Mouse (Mus musculus): ENCODE measurements around the gene Fkbp5. TPM values are rescaled to one million over a fixed set of nuclear protein-coding genes. Genes with fewer than 3 reads are reported as not detected.

The Fkbp5 gene
- polyA plus RNA-seq, 1 experiment from 2014 or later: 35.0 TPM

GRCm38 (mm10) chr17:28522623-28523354, 5.5 kb upstream of the Fkbp5 start:
- peak overlapping the region; percentile 58 for H3K9ac ChIP-seq
- no peaks in the 10 kb centered on the region for H3K36me3 ChIP-seq
- peak overlapping the region; percentile 93 for H3K27ac ChIP-seq
- under 1% methylated on average over 65 of the region's 66 CpGs for WGBS
- H3K9me3 ChIP-seq (replicated peaks): no peaks in the 10 kb centered on the region
- peak; percentile 74 for ATAC-seq (replicated peaks; ENCODE audit: low FRiP score)
- H3K4me3 ChIP-seq (replicated peaks): peak overlapping the region; percentile 69
- peaks cover 9% of the 10 kb centered on the region; the same call in 1 of the 2 replicates for H3K27me3 ChIP-seq
- peak overlapping the region; percentile 98 for H3K4me2 ChIP-seq
- peaks cover 47% of the 10 kb centered on the region for H3K4me1 ChIP-seq

- no peak for ATAC-seq (replicated peaks; ENCODE audit: low FRiP score)
- no peaks in the 10 kb centered on the region for H3K36me3 ChIP-seq
- peak overlapping the region; percentile 98 for H3K4me2 ChIP-seq
- no peaks in the 10 kb centered on the region for H3K9me3 ChIP-seq (replicated peaks)
- peaks cover 48% of the 10 kb centered on the region for H3K4me1 ChIP-seq
- WGBS: 34% methylated on average over 6 of the region's 6 CpGs
- 0 out of 2 replicates have a peak overlapping the region, but pooled peaks have one; percentile 93 for H3K27ac ChIP-seq
- H3K27me3 ChIP-seq: peaks cover 9% of the 10 kb centered on the region; the same call in 1 of the 2 replicates
- H3K4me3 ChIP-seq (replicated peaks): peak overlapping the region; percentile 69
- no peak overlapping the region for H3K9ac ChIP-seq
Observed at GRCm38 (mm10) chr17:28521920-28522319, 4.6 kb upstream of the Fkbp5 start.

DNA sequence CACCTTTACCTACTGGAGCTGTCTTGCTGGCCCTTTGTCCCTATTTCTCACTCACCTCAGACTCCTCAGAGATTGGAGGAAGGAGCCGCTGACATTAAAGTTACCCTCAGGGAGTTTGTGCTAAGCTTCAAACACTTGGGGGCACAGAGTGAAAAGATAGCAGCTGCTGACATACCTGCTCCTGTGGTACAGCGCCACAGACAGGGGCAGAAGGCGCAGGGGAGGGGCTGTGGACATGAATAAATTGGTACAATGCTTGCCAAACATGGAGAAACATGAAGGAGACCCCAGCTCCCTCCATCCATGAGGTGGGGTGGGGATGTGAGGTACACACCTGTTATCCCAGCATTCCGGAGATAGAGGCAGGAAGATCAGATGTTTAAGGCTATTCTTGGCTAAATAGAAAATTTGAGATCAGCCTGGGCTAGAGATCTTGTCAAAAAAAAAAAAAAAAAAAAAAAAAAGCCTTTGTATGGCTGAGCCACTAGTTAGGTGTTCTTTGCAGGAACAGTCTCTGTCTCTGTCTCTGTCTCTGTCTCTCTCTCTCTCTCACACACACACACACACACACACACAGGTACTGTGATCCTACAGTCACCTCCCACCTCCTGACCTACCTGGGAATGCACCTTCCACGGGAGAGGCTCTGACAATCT, 3.9 kb upstream of the Fkbp5 start:
- Histone ChIP-seq H3K4me2 (no peak overlapping the region), H3K4me3 (replicated peaks) (no peak overlapping the region), H3K27me3 (peaks cover 9% of the 10 kb centered on the region; the same call in 1 of the 2 replicates), H3K9ac (no peak overlapping the region), H3K4me1 (peaks cover 51% of the 10 kb centered on the region), H3K27ac (no peak overlapping the region), H3K36me3 (no peaks in the 10 kb centered on the region), H3K9me3 (replicated peaks) (no peaks in the 10 kb centered on the region)
- no peak for ATAC-seq (replicated peaks; ENCODE audit: low FRiP score)
- 61% methylated on average over 5 of the region's 5 CpGs for WGBS

- Histone ChIP-seq H3K27me3 (peaks cover 9% of the 10 kb centered on the region; the same call in 1 of the 2 replicates), H3K27ac (no peak overlapping the region), H3K9ac (no peak overlapping the region), H3K4me2 (no peak overlapping the region), H3K36me3 (no peaks in the 10 kb centered on the region), H3K9me3 (replicated peaks) (no peaks in the 10 kb centered on the region), H3K4me1 (peaks cover 55% of the 10 kb centered on the region), H3K4me3 (replicated peaks) (no peak overlapping the region)
- 80% methylated on average over 4 of the region's 4 CpGs for WGBS
- no peak for ATAC-seq (replicated peaks; ENCODE audit: low FRiP score)
Observed at GRCm38 (mm10) chr17:28520561-28520960, 3.2 kb upstream of the Fkbp5 start.

DNA sequence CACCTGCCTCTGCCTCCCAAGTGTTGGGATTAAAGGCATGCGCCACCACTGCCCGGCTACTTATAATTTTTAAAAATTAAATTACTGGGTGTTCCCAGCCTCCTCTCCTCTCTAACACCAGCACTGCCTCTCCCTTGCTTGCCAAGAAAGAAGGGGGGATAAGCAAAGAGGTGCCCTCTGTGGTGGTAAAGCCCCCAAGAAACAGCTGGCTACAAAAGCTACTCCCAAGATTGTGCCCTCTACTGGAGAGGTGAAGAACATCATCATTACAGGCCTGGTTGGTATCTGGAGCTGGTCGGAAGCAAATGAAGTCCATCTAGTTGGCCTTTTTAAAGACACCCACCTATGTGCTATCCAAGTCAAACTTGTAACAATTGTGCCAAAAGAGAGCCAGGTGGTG, 2.5 kb upstream of the Fkbp5 start:
- peaks cover 9% of the 10 kb centered on the region; the same call in 1 of the 2 replicates for H3K27me3 ChIP-seq
- H3K9me3 ChIP-seq (replicated peaks): no peaks in the 10 kb centered on the region
- H3K9ac ChIP-seq: no peak overlapping the region
- H3K4me3 ChIP-seq (replicated peaks): no peak overlapping the region
- H3K4me1 ChIP-seq: peaks cover 59% of the 10 kb centered on the region
- no peak overlapping the region for H3K27ac ChIP-seq
- WGBS: 94% methylated on average over 3 of the region's 3 CpGs
- no peaks in the 10 kb centered on the region for H3K36me3 ChIP-seq
- ATAC-seq (replicated peaks; ENCODE audit: low FRiP score): no peak
- no peak overlapping the region for H3K4me2 ChIP-seq

- Histone ChIP-seq H3K27me3 (peaks cover 9% of the 10 kb centered on the region; the same call in 1 of the 2 replicates), H3K4me3 (replicated peaks) (peak overlapping the region; percentile 48), H3K4me1 (peaks cover 64% of the 10 kb centered on the region), H3K9me3 (replicated peaks) (no peaks in the 10 kb centered on the region), H3K9ac (peak overlapping the region; percentile 49), H3K36me3 (no peaks in the 10 kb centered on the region), H3K4me2 (peak overlapping the region; percentile 85), H3K27ac (peak overlapping the region; percentile 80)
- WGBS: 17% methylated on average over 8 of the region's 8 CpGs
- no peak for ATAC-seq (replicated peaks; ENCODE audit: low FRiP score)
Observed at GRCm38 (mm10) chr17:28518615-28519071, 1.3 kb upstream of the Fkbp5 start.

- Histone ChIP-seq H3K9me3 (replicated peaks) (no peaks in the 10 kb centered on the region), H3K9ac (peak overlapping the region; percentile 49), H3K27me3 (peaks cover 9% of the 10 kb centered on the region; the same call in 1 of the 2 replicates), H3K4me3 (replicated peaks) (peak overlapping the region; percentile 48), H3K27ac (peak overlapping the region; percentile 80), H3K4me2 (peak overlapping the region; percentile 85), H3K36me3 (no peaks in the 10 kb centered on the region), H3K4me1 (peaks cover 59% of the 10 kb centered on the region)
- peak; percentile 57 for ATAC-seq (replicated peaks; ENCODE audit: low FRiP score)
- under 1% methylated on average over 46 of the region's 46 CpGs for WGBS
Observed at GRCm38 (mm10) chr17:28517956-28518614, 758 bp upstream of the Fkbp5 start.

- peak overlapping the region; percentile 85 for H3K4me2 ChIP-seq
- 0 out of 2 replicates have a peak overlapping the region, but pooled peaks have one; percentile 49 for H3K9ac ChIP-seq
- no peaks in the 10 kb centered on the region for H3K36me3 ChIP-seq
- no peak for ATAC-seq (replicated peaks; ENCODE audit: low FRiP score)
- H3K4me1 ChIP-seq: peaks cover 61% of the 10 kb centered on the region
- H3K4me3 ChIP-seq (replicated peaks): no peak overlapping the region
- peaks cover 9% of the 10 kb centered on the region; the same call in 1 of the 2 replicates for H3K27me3 ChIP-seq
- peak overlapping the region; percentile 80; the same call in 1 of the 2 replicates for H3K27ac ChIP-seq
- WGBS: 64% methylated on average over 4 of the region's 4 CpGs
- no peaks in the 10 kb centered on the region for H3K9me3 ChIP-seq (replicated peaks)
Observed at GRCm38 (mm10) chr17:28516881-28517280, 446 bp downstream of the Fkbp5 start.

DNA sequence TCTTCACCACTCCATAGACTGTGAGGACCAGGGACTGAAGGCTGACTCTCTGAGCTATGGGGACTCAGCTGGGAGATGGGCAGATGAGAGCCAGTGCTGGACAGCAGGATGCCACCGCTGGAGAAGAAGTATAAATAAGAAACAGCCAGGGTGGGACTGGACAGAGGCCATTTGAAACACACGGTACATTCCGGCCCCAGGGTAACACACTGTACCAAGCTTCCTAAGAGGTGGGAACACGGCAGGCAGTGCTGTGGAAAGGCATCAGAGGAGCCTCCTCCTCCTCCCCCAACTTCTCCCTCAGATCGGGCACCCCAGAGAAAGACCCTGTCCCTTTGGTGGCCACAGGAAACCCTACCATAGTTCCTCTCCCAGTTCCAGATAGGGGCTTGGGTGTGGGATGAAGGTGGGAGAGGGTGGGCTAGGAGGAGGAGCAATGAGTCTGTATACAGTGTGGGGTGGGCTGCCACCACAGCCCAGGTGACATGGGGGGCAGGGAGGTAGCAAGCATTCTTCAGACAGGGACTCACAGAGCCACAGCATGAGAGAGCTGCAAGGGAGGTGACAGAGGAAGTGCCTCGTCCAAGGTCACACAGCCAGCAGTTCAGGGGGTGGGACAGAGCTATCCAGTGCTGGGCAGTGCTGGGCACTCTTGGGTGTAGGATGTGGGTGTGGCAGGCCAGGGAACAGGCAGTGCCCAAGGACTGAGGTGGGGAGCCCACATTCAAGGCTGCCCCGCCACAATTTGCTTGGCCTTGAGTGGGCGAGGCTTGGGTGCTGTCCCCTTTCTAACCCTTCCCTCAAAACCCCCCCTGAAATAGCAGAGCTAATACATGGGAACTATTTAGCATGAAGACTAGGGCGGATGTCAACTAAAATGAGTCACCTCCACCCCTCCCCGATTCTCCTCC, 1.6 kb downstream of the Fkbp5 start:
- Histone ChIP-seq H3K9me3 (replicated peaks) (no peaks in the 10 kb centered on the region), H3K27me3 (0 out of 2 replicates have a peak, but pooled peaks cover 2% of the 10 kb centered on the region), H3K4me3 (replicated peaks) (no peak overlapping the region), H3K4me2 (no peak overlapping the region), H3K27ac (no peak overlapping the region), H3K4me1 (peaks cover 68% of the 10 kb centered on the region), H3K36me3 (no peaks in the 10 kb centered on the region), H3K9ac (no peak overlapping the region)
- ATAC-seq (replicated peaks; ENCODE audit: low FRiP score): no peak
- WGBS: 59% methylated on average over 10 of the region's 10 CpGs

DNA sequence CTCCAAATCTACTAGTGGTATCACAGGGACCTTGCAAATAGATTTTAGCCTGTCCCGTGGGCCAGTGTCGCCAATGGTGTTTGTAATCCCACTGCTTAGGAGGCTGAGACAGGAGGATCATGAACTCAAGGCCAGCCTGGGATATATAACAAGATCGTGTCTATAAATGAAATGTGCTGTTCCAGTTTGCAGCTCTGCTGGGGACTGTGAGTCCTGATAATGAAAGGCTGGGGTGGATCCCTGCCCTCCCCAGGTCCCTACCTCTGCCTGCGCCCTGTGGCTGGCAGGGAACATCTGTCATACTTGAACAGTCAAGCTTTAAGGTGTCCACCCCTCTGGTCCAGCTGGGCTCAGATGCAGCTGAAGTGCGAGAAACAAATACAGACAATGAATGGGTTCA, 2.8 kb downstream of the Fkbp5 start:
- Histone ChIP-seq H3K36me3 (no peaks in the 10 kb centered on the region), H3K9me3 (replicated peaks) (no peaks in the 10 kb centered on the region), H3K4me1 (peaks cover 77% of the 10 kb centered on the region), H3K4me3 (replicated peaks) (no peak overlapping the region), H3K27me3 (no peaks in the 10 kb centered on the region), H3K9ac (no peak overlapping the region), H3K27ac (no peak overlapping the region), H3K4me2 (no peak overlapping the region)
- WGBS: 65% methylated on average over 5 of the region's 5 CpGs
- no peak for ATAC-seq (replicated peaks; ENCODE audit: low FRiP score)

DNA sequence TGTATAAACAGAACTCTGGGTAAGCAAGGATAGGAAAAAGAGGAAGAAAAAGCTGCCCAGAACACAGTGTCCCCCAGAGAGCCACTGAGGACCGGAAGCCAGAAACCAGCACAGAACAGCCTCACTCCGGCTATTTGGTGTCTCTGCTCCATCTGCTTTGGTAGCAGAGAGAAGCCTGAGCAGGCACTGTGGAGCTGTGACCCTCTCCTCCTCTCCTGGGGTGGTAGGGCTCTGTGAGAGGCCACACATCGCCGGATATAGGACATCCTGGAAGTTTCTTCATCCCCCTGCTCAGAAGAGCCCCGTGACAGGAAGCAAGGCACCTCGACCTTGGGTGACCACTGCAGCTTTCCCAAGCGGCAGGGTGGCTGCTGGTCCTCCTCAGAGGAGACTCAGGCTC, 3.5 kb downstream of the Fkbp5 start:
- peaks cover 74% of the 10 kb centered on the region for H3K4me1 ChIP-seq
- no peak overlapping the region for H3K4me3 ChIP-seq (replicated peaks)
- no peaks in the 10 kb centered on the region for H3K9me3 ChIP-seq (replicated peaks)
- H3K9ac ChIP-seq: no peak overlapping the region
- no peaks in the 10 kb centered on the region for H3K27me3 ChIP-seq
- H3K36me3 ChIP-seq: no peaks in the 10 kb centered on the region
- no peak overlapping the region for H3K4me2 ChIP-seq
- 50% methylated on average over 7 of the region's 7 CpGs for WGBS
- ATAC-seq (replicated peaks; ENCODE audit: low FRiP score): no peak
- peak overlapping the region; percentile 1; the same call in 1 of the 2 replicates for H3K27ac ChIP-seq
